Mouse (Mus musculus): Measurements from ENCODE around the gene Hipk2. TPM values are rescaled to one million over a fixed set of nuclear protein-coding genes. Genes with fewer than 3 reads are reported as not detected.

Hipk2 gene
- polyA plus RNA-seq, 1 experiment: 39.5 TPM

DNA sequence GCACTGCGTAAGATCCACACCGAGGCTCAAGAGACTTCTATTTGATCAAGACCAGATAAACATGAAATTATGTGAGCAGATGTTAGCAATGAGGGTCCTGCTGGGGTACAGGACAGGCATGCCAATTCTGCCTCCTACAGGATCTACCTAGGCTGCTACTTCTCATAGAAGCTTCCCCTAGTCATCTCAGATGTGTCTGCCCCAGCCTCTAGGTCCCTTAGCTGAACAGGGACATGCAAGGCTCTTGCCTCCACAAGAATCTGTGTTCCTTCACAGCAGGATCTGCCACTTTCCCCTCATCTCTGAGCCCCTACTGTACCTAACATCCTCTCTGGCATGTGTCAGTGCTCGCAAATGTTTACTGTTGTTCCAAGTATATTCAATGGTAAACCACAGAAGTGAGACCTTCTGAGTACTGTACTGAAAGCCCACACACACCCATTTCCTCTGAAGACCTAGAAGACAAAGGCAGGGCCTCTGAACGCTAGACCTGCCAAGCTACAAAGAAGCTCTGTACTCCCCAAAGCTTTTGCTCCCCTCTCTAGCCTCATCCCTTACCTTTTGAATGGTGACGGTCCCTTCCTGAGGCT, 86.6 kb downstream of the Hipk2 start:
- TF ChIP-seq POLR2A (IDR thresholded peaks at IDR 0.05; ENCODE audit: borderline replicate concordance, control insufficient read depth, low read depth, low read length) (no peak), CTCF (IDR thresholded peaks at IDR 0.05; ENCODE audit: control insufficient read depth, insufficient read depth, low read length) (no peak)
- Histone ChIP-seq H3K4me1 (ENCODE audit: control insufficient read depth, insufficient read depth, low read length) (no peaks in the 10 kb centered on the region; the same call in 1 of the 2 replicates), H3K4me3 (replicated peaks; ENCODE audit: control insufficient read depth, low read depth, low read length) (no peak overlapping the region), H3K27ac (ENCODE audit: control insufficient read depth, insufficient read depth, low read depth, low read length, poor library complexity) (no peak overlapping the region)
- 81% methylated on average over 5 of the region's 5 CpGs for WGBS

DNA sequence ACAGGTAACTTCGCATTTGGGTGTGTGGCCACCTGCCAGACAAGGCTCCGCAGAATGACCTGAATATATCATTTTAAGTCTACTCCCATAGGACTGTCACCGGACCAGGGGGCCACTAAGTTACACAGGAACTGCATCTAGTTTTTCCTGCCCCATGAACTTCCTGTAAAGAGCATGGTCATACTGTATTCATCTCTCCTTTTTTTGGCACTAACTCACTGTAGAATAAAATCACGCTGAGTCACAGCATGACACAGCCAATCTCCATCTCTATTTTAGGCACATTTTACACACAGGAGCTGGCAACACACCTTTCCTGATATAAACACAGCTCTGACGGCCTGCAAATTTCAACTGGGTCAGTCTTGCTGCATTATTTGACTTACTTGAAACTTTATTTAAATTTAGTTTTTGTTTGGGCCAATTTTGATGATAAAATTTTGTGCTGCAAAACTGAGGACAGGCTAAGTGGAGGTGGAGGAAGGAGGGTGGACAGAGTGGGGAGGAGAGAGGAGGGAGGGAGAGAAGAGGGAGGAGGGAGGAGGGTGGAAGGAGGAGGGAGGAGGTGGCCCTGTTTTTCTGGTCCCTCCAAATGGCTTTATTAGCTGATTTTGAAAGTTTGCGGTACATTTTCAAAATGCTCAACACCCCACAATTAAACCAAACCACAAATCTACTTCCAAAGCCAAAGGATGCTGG, 88.0 kb downstream of the Hipk2 start:
- no peak overlapping the region for H3K27ac ChIP-seq (ENCODE audit: control insufficient read depth, insufficient read depth, low read depth, low read length, poor library complexity)
- WGBS: 63% methylated on average over 6 of the region's 6 CpGs
- TF ChIP-seq CTCF (IDR thresholded peaks at IDR 0.05; ENCODE audit: control insufficient read depth, insufficient read depth, low read length): no peak
- no peak for TF ChIP-seq POLR2A (IDR thresholded peaks at IDR 0.05; ENCODE audit: borderline replicate concordance, control insufficient read depth, low read depth, low read length)
- no peak overlapping the region for H3K4me3 ChIP-seq (replicated peaks; ENCODE audit: control insufficient read depth, low read depth, low read length)
- H3K4me1 ChIP-seq (ENCODE audit: control insufficient read depth, insufficient read depth, low read length): no peaks in the 10 kb centered on the region; the same call in 1 of the 2 replicates

DNA sequence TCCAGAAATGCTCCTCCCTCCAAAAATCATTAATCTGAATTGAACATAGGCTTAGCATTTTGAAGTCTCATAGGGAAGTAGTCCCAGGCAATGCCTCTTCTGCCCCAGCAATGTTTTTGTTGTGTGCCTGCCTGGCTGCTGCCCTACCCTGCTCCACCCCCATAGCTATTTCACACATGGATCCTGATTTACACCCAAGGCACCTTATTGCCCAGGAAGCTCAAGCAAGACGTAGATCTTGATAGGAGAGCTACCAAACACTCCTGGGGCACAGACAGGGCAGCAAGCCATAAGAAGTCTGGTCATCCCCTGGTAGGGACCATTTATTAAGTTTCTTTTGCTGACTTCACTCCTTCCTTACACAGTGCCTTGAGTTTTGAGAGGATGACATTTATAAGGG, 88.8 kb downstream of the Hipk2 start:
- TF ChIP-seq CTCF (IDR thresholded peaks at IDR 0.05; ENCODE audit: control insufficient read depth, insufficient read depth, low read length) (no peak), POLR2A (IDR thresholded peaks at IDR 0.05; ENCODE audit: borderline replicate concordance, control insufficient read depth, low read depth, low read length) (no peak)
- Histone ChIP-seq H3K4me1 (ENCODE audit: control insufficient read depth, insufficient read depth, low read length) (no peaks in the 10 kb centered on the region; the same call in 1 of the 2 replicates), H3K27ac (ENCODE audit: control insufficient read depth, insufficient read depth, low read depth, low read length, poor library complexity) (no peak overlapping the region), H3K4me3 (replicated peaks; ENCODE audit: control insufficient read depth, low read depth, low read length) (no peak overlapping the region)
- 59% methylated on average over 1 of the region's 1 CpGs for WGBS

DNA sequence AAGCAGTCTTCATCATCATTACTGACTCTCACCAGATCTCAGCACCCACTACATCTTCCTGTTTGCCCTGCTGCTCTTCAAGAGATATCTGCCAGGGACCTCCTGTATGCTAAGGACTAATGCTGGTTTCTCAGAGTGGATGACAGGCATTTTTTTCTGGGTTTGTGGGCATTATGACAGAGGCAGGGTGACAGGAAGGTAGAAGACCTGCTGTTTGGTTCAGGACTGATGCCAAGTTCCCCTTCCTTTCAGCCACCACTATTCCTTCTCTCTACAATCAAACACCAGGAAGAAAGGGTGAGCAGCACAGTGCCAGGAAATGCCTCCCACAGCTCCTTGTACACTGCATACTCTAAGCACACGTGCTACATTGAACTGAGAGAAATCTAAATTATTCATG, 90.2 kb downstream of the Hipk2 start:
- H3K4me3 ChIP-seq (replicated peaks; ENCODE audit: control insufficient read depth, low read depth, low read length): no peak overlapping the region
- 15% methylated on average over 1 of the region's 1 CpGs for WGBS
- TF ChIP-seq CTCF (IDR thresholded peaks at IDR 0.05; ENCODE audit: control insufficient read depth, insufficient read depth, low read length) (no peak), POLR2A (IDR thresholded peaks at IDR 0.05; ENCODE audit: borderline replicate concordance, control insufficient read depth, low read depth, low read length) (no peak)
- H3K27ac ChIP-seq (ENCODE audit: control insufficient read depth, insufficient read depth, low read depth, low read length, poor library complexity): no peak overlapping the region
- H3K4me1 ChIP-seq (ENCODE audit: control insufficient read depth, insufficient read depth, low read length): no peaks in the 10 kb centered on the region; the same call in 1 of the 2 replicates

DNA sequence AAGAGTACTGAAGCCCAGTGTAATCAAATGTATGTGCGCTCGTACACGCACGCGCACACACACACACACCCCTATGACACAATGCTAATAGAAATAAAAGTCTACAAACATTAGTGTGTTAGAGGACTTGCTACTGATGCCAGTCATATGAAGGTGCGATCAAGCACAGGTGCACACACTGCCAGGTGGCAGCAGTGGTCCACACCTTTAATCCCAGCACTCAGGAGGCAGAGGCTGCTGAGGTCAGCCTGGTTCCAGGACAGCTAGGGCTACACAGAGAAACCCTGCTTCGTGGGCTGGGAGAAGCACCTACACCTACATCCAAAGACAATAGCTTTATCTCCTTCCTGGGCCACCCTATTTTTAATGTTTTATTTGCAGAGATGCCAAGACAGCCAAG, 96.6 kb downstream of the Hipk2 start:
- no peaks in the 10 kb centered on the region; the same call in 1 of the 2 replicates for H3K4me1 ChIP-seq (ENCODE audit: control insufficient read depth, insufficient read depth, low read length)
- no peak for TF ChIP-seq CTCF (IDR thresholded peaks at IDR 0.05; ENCODE audit: control insufficient read depth, insufficient read depth, low read length)
- no peak for TF ChIP-seq POLR2A (IDR thresholded peaks at IDR 0.05; ENCODE audit: borderline replicate concordance, control insufficient read depth, low read depth, low read length)
- H3K4me3 ChIP-seq (replicated peaks; ENCODE audit: control insufficient read depth, low read depth, low read length): no peak overlapping the region
- no peak overlapping the region for H3K27ac ChIP-seq (ENCODE audit: control insufficient read depth, insufficient read depth, low read depth, low read length, poor library complexity)
- WGBS: 94% methylated on average over 7 of the region's 7 CpGs

DNA sequence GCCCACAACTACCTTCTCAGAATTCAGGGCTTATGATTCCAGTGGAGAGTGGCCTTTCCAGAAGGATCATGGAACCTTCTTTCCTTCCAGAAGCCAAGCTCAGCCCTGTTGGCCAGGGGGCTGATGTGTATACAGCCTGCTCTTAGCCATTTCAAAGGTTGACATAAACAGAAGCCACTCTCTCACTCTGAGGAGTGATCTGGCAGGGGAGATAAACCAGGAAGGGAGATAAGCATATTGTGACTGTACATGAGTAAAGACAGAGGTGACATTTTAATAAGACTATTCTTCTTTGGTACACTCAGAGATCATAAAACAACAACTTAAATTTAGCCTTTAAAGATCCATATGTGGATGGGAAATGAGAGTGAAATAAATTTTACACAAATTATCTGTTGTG, 97.1 kb downstream of the Hipk2 start:
- no peak overlapping the region for H3K27ac ChIP-seq (ENCODE audit: control insufficient read depth, insufficient read depth, low read depth, low read length, poor library complexity)
- no peaks in the 10 kb centered on the region; the same call in none of the 2 replicates for H3K4me1 ChIP-seq (ENCODE audit: control insufficient read depth, insufficient read depth, low read length)
- H3K4me3 ChIP-seq (replicated peaks; ENCODE audit: control insufficient read depth, low read depth, low read length): no peak overlapping the region
- TF ChIP-seq POLR2A (IDR thresholded peaks at IDR 0.05; ENCODE audit: borderline replicate concordance, control insufficient read depth, low read depth, low read length) (no peak), CTCF (IDR thresholded peaks at IDR 0.05; ENCODE audit: control insufficient read depth, insufficient read depth, low read length) (no peak)

DNA sequence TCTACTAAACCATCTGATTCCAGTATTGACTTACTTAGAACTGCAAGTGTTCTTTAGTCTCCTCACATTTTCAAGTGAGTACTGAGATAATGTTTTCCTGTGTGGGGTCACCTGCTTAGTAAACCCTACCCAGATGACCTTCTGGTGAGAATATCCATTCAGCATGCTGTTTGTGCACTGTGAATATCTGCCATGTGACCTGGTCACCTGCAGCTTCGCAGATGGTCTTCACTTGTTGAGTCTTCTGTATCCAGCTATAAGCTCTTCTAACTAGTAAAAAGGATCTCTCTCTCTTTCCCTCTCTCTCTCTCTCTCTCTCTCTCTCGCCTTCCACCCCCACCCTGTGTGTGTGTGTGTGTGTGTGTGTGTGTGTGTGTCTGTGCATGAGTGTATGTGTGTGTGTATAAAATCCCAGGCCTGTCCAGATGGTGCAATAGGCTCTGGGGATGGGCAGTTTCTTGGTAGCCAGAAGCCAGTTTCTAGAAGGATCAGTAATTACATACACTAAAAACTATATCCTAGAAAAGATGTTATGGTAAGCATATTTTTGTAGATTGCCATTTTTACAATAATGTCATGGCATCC, 99.9 kb downstream of the Hipk2 start:
- Histone ChIP-seq H3K27ac (ENCODE audit: control insufficient read depth, insufficient read depth, low read depth, low read length, poor library complexity) (no peak overlapping the region), H3K4me3 (replicated peaks; ENCODE audit: control insufficient read depth, low read depth, low read length) (no peak overlapping the region), H3K4me1 (ENCODE audit: control insufficient read depth, insufficient read depth, low read length) (no peaks in the 10 kb centered on the region; the same call in none of the 2 replicates)
- no peak for TF ChIP-seq CTCF (IDR thresholded peaks at IDR 0.05; ENCODE audit: control insufficient read depth, insufficient read depth, low read length)
- WGBS: 85% methylated on average over 2 of the region's 2 CpGs

DNA sequence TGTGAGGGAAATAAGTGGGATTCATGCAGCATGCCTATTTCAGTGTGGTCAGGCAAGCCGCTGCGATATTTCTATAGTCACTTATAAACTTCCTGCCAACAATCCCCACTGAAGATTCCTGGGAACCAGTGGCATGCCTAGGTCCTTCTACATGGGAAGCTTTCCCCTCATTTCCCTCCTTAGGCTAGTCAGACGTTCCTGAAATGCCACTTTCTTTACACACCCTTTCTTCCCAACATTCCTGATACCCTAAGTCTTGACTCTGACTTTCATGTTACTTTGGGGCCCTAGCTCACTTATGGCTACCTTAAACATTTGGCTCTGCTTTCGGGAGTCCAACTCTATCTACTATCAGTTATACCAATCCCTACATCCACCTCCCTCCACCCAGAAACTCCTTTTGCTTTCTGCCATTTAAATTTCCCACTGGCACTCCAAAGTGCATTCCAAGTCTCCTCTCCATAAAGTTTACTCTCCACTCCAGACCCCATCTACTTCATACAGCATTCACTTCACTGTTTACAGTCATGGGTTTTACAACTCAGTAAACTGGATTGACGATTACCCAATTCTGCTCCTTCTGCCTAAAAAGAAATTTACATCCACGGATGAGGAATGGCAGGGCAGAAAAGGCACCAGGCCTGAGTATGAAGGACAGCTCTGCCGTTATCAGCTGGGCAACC, 103.0 kb downstream of the Hipk2 start:
- TF ChIP-seq CTCF (IDR thresholded peaks at IDR 0.05; ENCODE audit: control insufficient read depth, insufficient read depth, low read length) (no peak), POLR2A (IDR thresholded peaks at IDR 0.05; ENCODE audit: borderline replicate concordance, control insufficient read depth, low read depth, low read length) (no peak)
- H3K4me3 ChIP-seq (replicated peaks; ENCODE audit: control insufficient read depth, low read depth, low read length): no peak overlapping the region
- 89% methylated on average over 7 of the region's 7 CpGs for WGBS
- H3K27ac ChIP-seq (ENCODE audit: control insufficient read depth, insufficient read depth, low read depth, low read length, poor library complexity): no peak overlapping the region
- H3K4me1 ChIP-seq (ENCODE audit: control insufficient read depth, insufficient read depth, low read length): no peaks in the 10 kb centered on the region; the same call in 1 of the 2 replicates

Measured in bone marrow, adult 2 months (tissue).